Mouse (Mus musculus): ENCODE results near the gene Ccdc9.
"Not testable (repeated sequence)": the region's sequence is repeated elsewhere in the genome, so short reads cannot be mapped to it uniquely, and the experiment has no call there.

Ccdc9 gene

GRCm38 (mm10) chr7:16308093-16308492, 21.5 kb upstream of the Ccdc9 start, which contains the start of gene Bbc3:
TSS of gene Bbc3 (plus strand) at chr7:16308393.
- not testable (repeated sequence) for DNase-seq (ENCODE audit: low read depth)

GRCm38 (mm10) chr7:16307141-16307540, 20.5 kb upstream of the Ccdc9 start:
- not testable (repeated sequence) for DNase-seq (ENCODE audit: low read depth)

GRCm38 (mm10) chr7:16299419-16300035, 12.9 kb upstream of the Ccdc9 start:
- DNase-seq (ENCODE audit: low read depth) = no peak

GRCm38 (mm10) chr7:16298927-16299326, 12.3 kb upstream of the Ccdc9 start:
- DNase-seq (ENCODE audit: low read depth) = no peak

- DNase-seq (ENCODE audit: low read depth) = no peak
These were observed 11.0 kb upstream of the Ccdc9 start for GRCm38 (mm10) chr7:16297616-16298015.

- DNase-seq (ENCODE audit: low read depth) = peak; percentile 74
These were observed 10.3 kb upstream of the Ccdc9 start for GRCm38 (mm10) chr7:16296766-16297390.

GRCm38 (mm10) chr7:16296146-16296545, 9.6 kb upstream of the Ccdc9 start:
- peak; percentile 61 for DNase-seq (ENCODE audit: low read depth)

GRCm38 (mm10) chr7:16295321-16295900, 8.8 kb upstream of the Ccdc9 start:
- peak; percentile 81 for DNase-seq (ENCODE audit: low read depth)

- DNase-seq (ENCODE audit: low read depth) = peak; percentile 96
These were observed 8.2 kb upstream of the Ccdc9 start for GRCm38 (mm10) chr7:16294837-16295236.

- DNase-seq (ENCODE audit: low read depth) = peak; percentile 77
These were observed 7.8 kb upstream of the Ccdc9 start for GRCm38 (mm10) chr7:16294346-16294745.

GRCm38 (mm10) chr7:16287791-16288190, 1.2 kb upstream of the Ccdc9 start:
- no peak for DNase-seq (ENCODE audit: low read depth)

- no peak for DNase-seq (ENCODE audit: low read depth)
These were observed 421 bp upstream of the Ccdc9 start for GRCm38 (mm10) chr7:16287016-16287415.

- no peak for DNase-seq (ENCODE audit: low read depth)
These were observed 1.1 kb downstream of the Ccdc9 start for GRCm38 (mm10) chr7:16285450-16286025.

GRCm38 (mm10) chr7:16284904-16285303, 1.7 kb downstream of the Ccdc9 start:
- no peak for DNase-seq (ENCODE audit: low read depth)

- no peak for DNase-seq (ENCODE audit: low read depth)
These were observed 2.6 kb downstream of the Ccdc9 start for GRCm38 (mm10) chr7:16284001-16284400.

- no peak for DNase-seq (ENCODE audit: low read depth)
These were observed 4.3 kb downstream of the Ccdc9 start for GRCm38 (mm10) chr7:16282334-16282733.

GRCm38 (mm10) chr7:16280721-16281120, 5.9 kb downstream of the Ccdc9 start:
- DNase-seq (ENCODE audit: low read depth) = no peak

GRCm38 (mm10) chr7:16274922-16275890, 11.4 kb downstream of the Ccdc9 start:
- no peak for DNase-seq (ENCODE audit: low read depth)

- DNase-seq (ENCODE audit: low read depth) = peak; percentile 71
These were observed 12.8 kb downstream of the Ccdc9 start for GRCm38 (mm10) chr7:16273766-16274140.

GRCm38 (mm10) chr7:16273081-16273765, 13.4 kb downstream of the Ccdc9 start, which contains the start of gene Inafm1:
TSS of gene Inafm1 (minus strand) at chr7:16273617.
- peak; percentile 92 for DNase-seq (ENCODE audit: low read depth)

GRCm38 (mm10) chr7:16272681-16273080, 13.9 kb downstream of the Ccdc9 start:
- DNase-seq (ENCODE audit: low read depth) = peak; percentile 70
